Mouse (Mus musculus) cerebellum, adult 2 months (tissue): ENCODE measurements around the gene Lmx1a. TPM values are rescaled to one million over a fixed set of nuclear protein-coding genes. Genes with fewer than 3 reads are reported as not detected.
A peak's percentile ranks its signal among the peaks of the same experiment; 100 is the strongest.

ENCODE experiments used
- DNase-seq, 2 experiments: peaks; one replicate each; pipeline ENCODE4 v3.0.0; 2021
- H3K27ac ChIP-seq: fragments of 200-500 bp; 2 replicates; pipeline ENCODE4 v1.5.1; 2012; ENCODE audit warnings: low read length, control low read depth, inconsistent platforms; ENCODE audit not compliant: insufficient read depth
- H3K27me3 ChIP-seq: fragments of 200-500 bp; 2 replicates; pipeline ENCODE4 v1.6.1; 2012; ENCODE audit warnings: inconsistent platforms, mild to moderate bottlenecking, low read length, moderate library complexity; ENCODE audit not compliant: control insufficient read depth, insufficient read depth
- H3K4me1 ChIP-seq: fragments of 200-500 bp; 2 replicates; pipeline ENCODE4 v1.6.1; 2011; ENCODE audit warnings: low read length; ENCODE audit not compliant: control insufficient read depth, insufficient read depth
- H3K4me3 ChIP-seq: fragments of 200-500 bp; replicated peaks from 2 replicates; pipeline ENCODE3; 2011; ENCODE audit warnings: mild to moderate bottlenecking, low read depth, low read length, control low read depth; ENCODE audit not compliant: insufficient read depth
- CTCF ChIP-seq: fragments of 200-500 bp; IDR thresholded peaks from 2 replicates; pipeline ENCODE4 v1.5.1; 2011; ENCODE audit warnings: low read depth, mild to moderate bottlenecking, control low read depth, low read length, moderate library complexity, borderline replicate concordance; ENCODE audit not compliant: insufficient read depth
- POLR2A ChIP-seq: fragments of 200-500 bp; IDR thresholded peaks from 2 replicates; pipeline ENCODE4 v1.6.1; 2011; ENCODE audit warnings: low read length, control low read depth, borderline replicate concordance; ENCODE audit not compliant: insufficient read depth
- WGBS: fragments of 180-500 bp; shearing (Covaris S2); methylation state at CpG from one replicate; pipeline ENCODE4 v1.1.7; 2018; 5-methylcytosine and 5-hydroxymethylcytosine counted together
- polyA plus RNA-seq: library from polyadenylated mRNA; depleted of rRNA; stranded (reverse); fragments of >200 nt; gene quantifications from 2 replicates; pipeline ENCODE4 v1.2.3, GENCODE M21; 2012

Lmx1a gene
- polyA plus RNA-seq, 1 experiment = 1.1 TPM

DNA sequence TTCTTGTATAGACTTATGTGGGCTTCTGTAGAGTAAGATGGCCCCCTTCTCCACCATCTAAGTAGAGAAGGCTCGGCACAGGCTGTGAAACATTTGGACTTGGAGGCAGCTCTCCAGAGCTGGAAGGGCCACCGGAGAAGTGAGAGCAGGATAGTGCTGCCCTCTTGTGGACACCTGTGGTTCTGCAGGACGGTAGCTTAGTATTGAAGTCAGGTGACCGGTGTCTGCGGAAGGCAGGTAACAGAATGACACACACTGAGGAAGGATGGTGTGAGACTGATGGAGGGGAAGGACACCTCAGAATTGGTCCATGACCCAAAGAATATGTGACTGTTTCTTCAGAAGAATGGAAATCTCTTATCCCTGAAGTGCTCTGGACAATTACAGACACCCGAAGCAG lies 19.2 kb upstream of the Lmx1a start:
- peak; percentile 44 to 68 for DNase-seq
- Histone ChIP-seq H3K4me1 (no peaks in the 10 kb centered on the region), H3K27me3 (no peaks in the 10 kb centered on the region), H3K27ac (no peak overlapping the region), H3K4me3 (no peak overlapping the region)
- 30% methylated on average over 6 of the region's 6 CpGs for WGBS
- TF ChIP-seq CTCF = peak; percentile 85
- TF ChIP-seq POLR2A = no peak

DNA sequence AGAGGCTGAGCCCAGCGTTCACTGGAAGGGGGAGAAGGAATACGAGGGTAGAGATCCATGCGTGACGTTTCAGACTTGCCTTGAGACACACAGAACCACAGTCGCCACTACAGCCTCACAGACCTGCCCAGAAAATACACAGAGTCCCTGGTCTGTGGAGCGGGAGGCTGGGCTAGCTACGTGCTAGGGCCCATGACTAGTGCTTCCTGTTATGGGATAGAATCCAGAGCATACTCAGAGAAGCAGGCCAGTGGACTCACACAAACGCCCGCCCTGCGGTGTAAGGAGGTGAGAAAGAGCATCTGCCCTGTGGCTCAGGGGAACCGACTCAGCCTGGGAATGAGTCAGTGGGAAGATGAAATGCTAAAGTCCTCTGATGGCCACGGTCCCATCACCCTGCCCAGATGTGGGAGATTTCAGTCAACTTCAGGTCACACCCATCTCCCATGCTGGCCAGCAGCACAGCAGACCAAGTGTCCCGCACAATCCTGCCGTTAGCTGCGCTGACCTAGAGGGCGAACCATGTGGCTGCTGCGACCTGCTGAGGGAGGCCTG lies 16.5 kb upstream of the Lmx1a start:
- Histone ChIP-seq H3K27me3 (no peaks in the 10 kb centered on the region), H3K27ac (no peak overlapping the region), H3K4me1 (no peaks in the 10 kb centered on the region), H3K4me3 (no peak overlapping the region)
- 21% methylated on average over 17 of the region's 17 CpGs for WGBS
- TF ChIP-seq POLR2A (no peak), CTCF (no peak)
- DNase-seq = no peak

DNA sequence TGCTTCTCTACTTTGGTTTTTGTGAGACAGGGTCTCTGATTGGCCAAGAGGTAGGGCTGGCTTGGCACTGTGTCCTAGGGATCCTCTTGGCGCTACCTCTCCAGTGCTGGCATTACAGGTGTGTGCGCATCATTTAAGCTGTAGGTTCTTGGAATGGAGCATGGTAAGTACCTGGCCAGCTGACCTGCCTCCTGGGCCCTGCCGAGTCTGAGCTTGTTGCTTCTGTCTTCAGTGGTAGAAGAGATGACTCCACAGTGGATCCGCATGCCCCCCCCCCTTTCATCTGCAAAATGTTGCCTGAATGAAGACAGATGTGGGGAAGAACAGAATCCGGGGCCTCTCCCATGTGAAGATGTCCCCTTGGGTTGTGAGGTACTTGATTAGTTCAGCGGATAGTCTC lies 10.0 kb upstream of the Lmx1a start:
- Histone ChIP-seq H3K27me3 (no peaks in the 10 kb centered on the region), H3K4me3 (no peak overlapping the region), H3K27ac (no peak overlapping the region), H3K4me1 (no peaks in the 10 kb centered on the region)
- WGBS = 94% methylated on average over 6 of the region's 6 CpGs
- TF ChIP-seq POLR2A = no peak
- no peak for TF ChIP-seq CTCF
- DNase-seq = no peak

- no peak for DNase-seq
- TF ChIP-seq CTCF = no peak
- TF ChIP-seq POLR2A = no peak
- 1% methylated on average over 8 of the region's 8 CpGs for WGBS
- peaks cover 10% of the 10 kb centered on the region; the same call in 1 of the 2 replicates for H3K27me3 ChIP-seq
- no peaks in the 10 kb centered on the region for H3K4me1 ChIP-seq
- H3K4me3 ChIP-seq = no peak overlapping the region
- no peak overlapping the region for H3K27ac ChIP-seq
These were observed 1.1 kb upstream of the Lmx1a start for GRCm38 (mm10) chr1:167688001-167688346.

GRCm38 (mm10) chr1:167688347-167689231 lies 448 bp upstream of the Lmx1a start:
- H3K27ac ChIP-seq = no peak overlapping the region
- TF ChIP-seq CTCF = no peak
- under 1% methylated on average over 98 of the region's 98 CpGs for WGBS
- H3K4me3 ChIP-seq = peak overlapping the region; percentile 8
- DNase-seq = peak in 1 of 2 experiments; percentile 10
- peaks cover 10% of the 10 kb centered on the region; the same call in 1 of the 2 replicates for H3K27me3 ChIP-seq
- no peaks in the 10 kb centered on the region for H3K4me1 ChIP-seq

DNA sequence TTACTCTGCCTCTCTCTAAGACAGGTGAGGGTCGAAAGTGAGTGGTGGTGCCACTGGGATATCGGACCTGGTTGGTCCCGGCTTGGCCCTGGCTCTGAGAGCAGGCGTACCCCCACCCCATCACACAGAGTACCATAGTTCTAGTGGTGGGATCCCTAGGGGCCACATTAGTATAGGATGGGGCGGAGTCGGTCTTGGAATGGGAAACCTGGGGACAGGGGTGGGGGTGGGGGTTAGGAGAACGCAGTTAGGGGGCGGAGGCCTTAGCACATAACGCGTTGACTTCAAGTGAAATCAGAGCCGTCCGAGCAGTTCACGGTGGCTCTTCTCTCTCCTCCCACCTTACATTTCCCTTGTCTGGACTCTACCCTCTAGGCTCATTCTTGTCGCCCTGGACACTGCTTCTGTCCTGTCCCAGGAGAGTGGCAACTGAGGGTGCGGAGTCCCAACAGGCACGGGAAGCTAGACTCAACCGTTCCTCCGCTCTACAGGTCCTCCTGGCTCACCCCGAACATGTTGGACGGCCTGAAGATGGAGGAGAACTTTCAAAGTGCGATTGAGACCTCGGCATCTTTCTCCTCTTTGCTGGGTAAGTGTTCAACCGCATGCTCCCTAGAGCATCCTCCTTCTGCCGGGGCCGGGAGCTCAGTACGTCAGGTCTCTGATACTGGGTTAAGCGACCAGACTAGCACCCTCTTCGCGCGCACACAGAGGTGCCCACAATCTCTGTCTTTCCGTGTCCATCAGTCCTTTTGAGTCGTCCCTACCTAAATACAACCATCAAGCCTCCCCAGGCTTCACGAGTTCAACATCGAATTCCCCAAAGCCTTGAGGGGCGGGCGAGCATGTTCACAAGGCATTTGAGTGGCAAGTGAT lies 463 bp downstream of the Lmx1a start:
- Histone ChIP-seq H3K4me1 (no peaks in the 10 kb centered on the region), H3K27me3 (peaks cover 12% of the 10 kb centered on the region), H3K4me3 (no peak overlapping the region), H3K27ac (no peak overlapping the region)
- TF ChIP-seq POLR2A (no peak), CTCF (no peak)
- DNase-seq = peak in 1 of 2 experiments; percentile 7
- 2% methylated on average over 36 of the region's 36 CpGs for WGBS

GRCm38 (mm10) chr1:167690138-167690710 lies 1.2 kb downstream of the Lmx1a start:
- peak in 1 of 2 experiments; percentile 7 for DNase-seq
- 4% methylated on average over 17 of the region's 17 CpGs for WGBS
- Histone ChIP-seq H3K4me1 (no peaks in the 10 kb centered on the region), H3K4me3 (no peak overlapping the region), H3K27ac (no peak overlapping the region), H3K27me3 (peaks cover 12% of the 10 kb centered on the region)
- no peak for TF ChIP-seq CTCF
- TF ChIP-seq POLR2A = no peak
